Mouse (Mus musculus) G1E (cell line): ENCODE measurements around the gene Tmem144. TPM values are rescaled to one million over a fixed set of nuclear protein-coding genes. Genes with fewer than 3 reads are reported as not detected.
A peak's percentile ranks its signal among the peaks of the same experiment; 100 is the strongest.

ENCODE experiments used
- ATAC-seq: 2 replicates; pipeline ENCODE4 v1.8.0; 2016; ENCODE audit warnings: mild to moderate bottlenecking; ENCODE audit not compliant: insufficient number of reproducible peaks, poor library complexity, low FRiP score, severe bottlenecking; ENCODE audit errors: extremely low read depth
- DNase-seq: peaks from one replicate; pipeline ENCODE4 v3.0.0; 2012; ENCODE audit warnings: low spot score
- H3K27me3 ChIP-seq: 2 replicates; pipeline ENCODE4 v1.6.1; 2012; ENCODE audit warnings: mild to moderate bottlenecking, low read length, inconsistent platforms; ENCODE audit not compliant: insufficient read depth
- H3K36me3 ChIP-seq: replicated peaks from 2 replicates; pipeline ENCODE3; 2012; ENCODE audit warnings: mild to moderate bottlenecking, inconsistent platforms
- H3K4me1 ChIP-seq: 2 replicates; pipeline ENCODE4 v1.6.1; 2012; ENCODE audit warnings: low read depth, low read length, inconsistent platforms, mixed read lengths; ENCODE audit not compliant: insufficient read depth
- H3K4me3 ChIP-seq: 2 replicates; pipeline ENCODE4 v1.5.1; 2012; ENCODE audit warnings: low read depth, mild to moderate bottlenecking, inconsistent platforms, low read length, moderate library complexity, mixed read lengths
- H3K9me3 ChIP-seq: replicated peaks from 2 replicates; pipeline ENCODE4 v1.6.1; 2012; ENCODE audit warnings: inconsistent platforms
- CTCF ChIP-seq: IDR thresholded peaks from 2 replicates; pipeline ENCODE4 v1.5.1; 2012; ENCODE audit warnings: low read depth, low read length, inconsistent platforms, mixed read lengths
- GATA1 ChIP-seq: IDR thresholded peaks from 2 replicates; pipeline ENCODE4 v1.6.1; 2012; ENCODE audit warnings: borderline replicate concordance, low read length, inconsistent platforms, mixed read lengths
- GATA2 ChIP-seq: IDR thresholded peaks from 2 replicates; pipeline ENCODE4 v1.6.1; 2012; ENCODE audit warnings: low read depth, low read length, inconsistent platforms, borderline replicate concordance
- POLR2AphosphoS5 ChIP-seq: IDR thresholded peaks from 2 replicates; pipeline ENCODE4 v1.6.1; 2012; ENCODE audit warnings: low read depth, low read length, inconsistent platforms; ENCODE audit not compliant: insufficient replicate concordance
- TAL1 ChIP-seq: conservative IDR thresholded peaks from 2 replicates; pipeline ENCODE4 v1.6.1; 2012; ENCODE audit warnings: low read depth, low read length, inconsistent platforms, mixed read lengths
- polyA plus RNA-seq: library from polyadenylated mRNA; stranded (reverse); fragments of >175 nt; gene quantifications from 2 replicates; pipeline ENCODE4 v1.2.3, GENCODE M21; 2012
- total RNA-seq, 2 experiments: library from RNA; stranded (forward) in 1 of 2; stranded (reverse) in 1 of 2; fragments of 200-1000 nt in 1 of 2; fragments of >200 nt in 1 of 2; fragmentation: Nextera tagmentation in 1 of 2; gene quantifications; 2 replicates each; pipeline ENCODE4 v1.2.3; 2014 to 2017

Gene Tmem144
- total and polyA plus RNA-seq, 3 experiments = 0.63 to 42.9 (median 10.5) TPM

DNA sequence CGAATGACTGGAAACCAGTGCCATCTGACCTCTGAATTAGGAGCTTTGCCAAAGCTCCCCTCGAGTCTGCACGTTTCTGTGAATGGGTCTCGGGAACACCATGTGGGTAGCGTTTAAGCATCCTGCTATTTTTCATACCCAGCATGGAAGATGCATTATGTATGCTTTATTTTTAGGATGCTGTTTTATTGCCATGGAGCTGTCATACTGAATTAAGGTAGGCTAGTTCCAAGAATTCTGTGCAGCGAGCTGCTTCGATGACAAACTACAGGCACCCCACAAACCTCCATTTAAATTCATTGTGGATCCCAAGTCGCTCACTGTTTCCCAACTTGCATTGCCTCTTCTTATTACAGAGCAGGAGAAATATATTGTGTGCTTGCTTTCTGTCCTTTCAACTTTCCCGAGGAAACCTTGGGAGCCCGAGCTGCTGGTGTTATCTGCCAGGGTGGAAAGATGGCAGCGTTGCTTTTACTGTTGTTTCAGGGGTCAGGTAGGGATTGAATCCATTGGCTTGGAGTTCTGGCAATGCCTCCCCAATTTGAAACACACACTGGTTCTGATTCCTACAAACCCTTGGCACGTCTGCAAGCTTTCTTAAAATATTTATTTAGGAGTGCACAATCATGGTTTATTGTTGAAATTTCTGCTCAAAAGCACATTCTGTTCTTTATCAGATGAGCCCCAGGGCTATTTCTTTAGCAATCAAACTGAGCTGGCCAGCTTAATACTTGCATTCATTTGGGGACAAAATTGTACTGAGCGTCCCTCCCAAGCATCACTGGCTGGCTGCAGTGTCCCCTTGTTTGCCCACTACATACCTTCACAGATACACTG is 45.2 kb upstream of the Tmem144 start:
- no peak for DNase-seq
- Histone ChIP-seq H3K9me3 (no peaks in the 10 kb centered on the region), H3K4me1 (peaks cover 36% of the 10 kb centered on the region), H3K36me3 (peaks cover 55% of the 10 kb centered on the region), H3K27me3 (no peaks in the 10 kb centered on the region), H3K4me3 (no peak overlapping the region)
- ATAC-seq = no peak
- TF ChIP-seq GATA1 = no peak
- TF ChIP-seq POLR2AphosphoS5 = no peak
- TF ChIP-seq CTCF = no peak
- no peak for TF ChIP-seq TAL1
- no peak for TF ChIP-seq GATA2

DNA sequence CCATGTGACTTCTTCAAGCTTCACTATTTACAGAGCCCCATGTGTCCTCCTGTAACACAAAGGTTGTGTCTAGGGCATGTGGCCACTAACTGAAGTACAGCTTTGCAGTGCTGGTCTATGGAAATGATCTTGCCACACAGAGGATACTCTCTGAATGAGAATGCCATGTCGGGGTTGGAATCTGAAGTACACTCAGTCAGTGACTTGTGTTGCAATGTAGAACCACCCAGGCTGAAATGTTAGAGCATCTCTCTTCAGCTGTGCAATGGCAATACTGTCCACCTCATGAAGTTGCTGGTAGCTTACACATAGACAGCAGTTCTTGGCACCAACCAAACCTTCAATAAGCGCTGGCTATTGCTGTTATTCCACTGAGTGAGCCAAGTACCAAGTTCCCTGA is 35.4 kb upstream of the Tmem144 start:
- Histone ChIP-seq H3K27me3 (no peaks in the 10 kb centered on the region), H3K9me3 (peaks cover 5% of the 10 kb centered on the region), H3K4me1 (peaks cover 51% of the 10 kb centered on the region), H3K36me3 (peaks cover 40% of the 10 kb centered on the region), H3K4me3 (peak overlapping the region; percentile 56; the same call in 1 of the 2 replicates)
- no peak for ATAC-seq
- no peak for TF ChIP-seq TAL1
- DNase-seq = no peak

DNA sequence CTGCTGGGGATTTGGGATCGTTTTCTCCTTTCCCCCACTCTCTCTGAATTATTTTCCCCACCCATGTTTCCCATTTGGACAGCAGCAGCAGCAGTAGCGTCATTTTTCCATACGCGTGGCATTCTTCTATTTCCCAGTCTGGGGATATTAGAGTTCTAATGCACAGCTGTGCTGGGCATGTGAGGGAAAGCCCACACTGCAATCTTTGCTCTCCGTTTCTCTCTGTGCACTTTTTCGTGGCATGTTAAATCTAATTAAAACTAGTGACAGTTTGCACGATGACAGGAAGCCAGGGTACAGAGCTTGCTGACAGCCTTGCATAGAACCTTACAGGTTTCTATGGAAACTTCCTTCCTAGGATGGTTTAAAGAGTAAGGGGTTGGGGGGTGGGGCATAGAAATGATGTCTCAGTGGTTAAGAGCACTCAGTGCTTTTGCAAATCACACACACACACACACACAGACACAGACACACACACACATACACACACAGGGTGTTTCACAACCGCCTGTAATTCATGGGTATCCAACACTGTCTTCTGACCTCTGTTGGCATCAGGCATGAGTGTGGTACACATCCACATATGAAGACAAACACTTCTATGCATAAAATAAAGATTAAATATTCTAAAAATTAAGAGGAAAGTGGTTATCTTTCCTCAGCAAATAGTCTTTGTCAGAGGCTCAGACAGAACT is 34.7 kb upstream of the Tmem144 start:
- H3K27me3 ChIP-seq = no peaks in the 10 kb centered on the region
- TF ChIP-seq GATA2 (no peak), CTCF (no peak), TAL1 (no peak), POLR2AphosphoS5 (no peak), GATA1 (no peak)
- peaks cover 40% of the 10 kb centered on the region for H3K36me3 ChIP-seq
- ATAC-seq (no peak), DNase-seq (no peak)
- H3K4me1 ChIP-seq = peaks cover 52% of the 10 kb centered on the region
- peak overlapping the region; percentile 74 for H3K4me3 ChIP-seq
- peaks cover 5% of the 10 kb centered on the region for H3K9me3 ChIP-seq

DNA sequence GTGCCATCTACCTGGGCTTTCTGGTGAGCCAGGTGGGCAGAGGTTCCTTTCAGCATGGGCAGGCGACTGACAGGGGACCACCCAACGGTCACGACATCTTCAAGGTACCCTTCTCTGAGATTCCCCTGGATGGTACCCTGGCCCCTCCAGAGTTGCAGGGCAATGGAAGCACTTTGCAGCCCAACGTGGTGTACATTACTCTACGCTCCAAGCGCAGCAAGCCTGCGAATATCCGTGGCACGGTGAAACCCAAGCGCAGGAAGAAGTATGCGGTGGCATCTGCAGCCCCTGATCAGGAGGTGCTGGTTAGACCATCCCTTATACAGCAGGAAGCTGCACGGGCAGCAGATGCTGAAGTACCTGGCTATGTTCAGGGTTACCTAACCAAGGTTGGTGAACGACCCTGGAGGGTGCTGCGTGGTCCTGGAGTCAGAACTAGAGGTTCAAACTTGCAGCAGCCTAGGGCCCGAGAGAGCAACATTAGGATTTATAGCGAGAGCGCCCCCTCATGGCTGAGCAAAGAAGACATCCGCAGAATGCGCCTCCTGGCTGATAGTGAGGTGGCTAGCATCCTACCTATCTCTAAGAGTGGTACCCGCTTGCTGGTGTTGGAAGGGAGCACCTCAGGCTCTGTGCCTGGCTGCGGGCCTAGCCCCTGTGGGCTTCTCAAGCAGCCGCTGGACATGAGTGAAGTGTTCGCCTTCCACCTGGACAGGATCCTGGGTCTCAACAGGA is 34.0 kb upstream of the Tmem144 start:
- ATAC-seq (peak; percentile 22; the same call in 1 of the 2 replicates), DNase-seq (no peak)
- Histone ChIP-seq H3K36me3 (peaks cover 33% of the 10 kb centered on the region), H3K27me3 (no peaks in the 10 kb centered on the region), H3K4me1 (peaks cover 52% of the 10 kb centered on the region), H3K4me3 (peak overlapping the region; percentile 74), H3K9me3 (0 out of 2 replicates have a peak, but pooled peaks cover under 1% of the 10 kb centered on the region)
- TF ChIP-seq CTCF (no peak), GATA1 (no peak), POLR2AphosphoS5 (no peak), TAL1 (no peak), GATA2 (no peak)

DNA sequence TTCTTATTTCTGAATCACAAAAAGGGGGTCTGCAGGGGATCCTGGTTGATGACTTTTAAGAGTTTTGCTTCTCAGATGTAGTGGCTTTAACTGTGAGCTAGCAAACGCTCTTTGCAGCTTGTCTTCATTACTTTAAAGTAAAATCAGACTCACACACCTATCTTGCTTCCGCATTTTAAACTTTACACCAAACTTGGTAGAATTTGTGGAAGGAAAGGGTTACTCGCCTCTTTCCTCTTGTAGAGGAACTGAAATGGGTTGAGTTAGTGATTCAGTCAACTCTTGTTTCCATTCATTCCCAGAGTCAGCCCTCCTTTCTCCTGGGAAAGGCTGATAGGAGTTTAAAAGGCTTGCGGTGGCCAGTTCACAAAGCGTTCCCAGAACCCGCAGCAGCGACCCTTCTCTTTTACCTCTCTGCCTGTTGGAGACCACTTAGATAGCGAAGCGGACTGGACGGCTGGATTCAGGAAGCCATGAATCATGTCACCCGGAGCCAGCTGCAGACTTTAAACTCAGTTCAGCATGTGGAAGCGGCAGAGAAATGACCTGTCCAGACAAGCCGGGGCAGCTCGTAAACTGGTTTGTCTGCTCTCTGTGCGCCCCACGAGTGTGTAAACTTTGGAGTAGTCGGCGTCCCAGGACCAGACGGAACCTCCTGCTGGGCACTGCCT is 33.2 kb upstream of the Tmem144 start:
- Histone ChIP-seq H3K9me3 (no peaks in the 10 kb centered on the region), H3K4me1 (peaks cover 52% of the 10 kb centered on the region), H3K27me3 (no peaks in the 10 kb centered on the region), H3K4me3 (peak overlapping the region; percentile 74), H3K36me3 (peaks cover 33% of the 10 kb centered on the region)
- no peak for ATAC-seq
- peak; percentile 25 for DNase-seq
- no peak for TF ChIP-seq GATA1
- no peak for TF ChIP-seq TAL1
- TF ChIP-seq POLR2AphosphoS5 = no peak
- no peak for TF ChIP-seq GATA2
